Mouse (Mus musculus) spleen, postnatal 10 days (tissue): Measurements from ENCODE around the gene Gm20388.
A peak's percentile ranks its signal among the peaks of the same experiment; 100 is the strongest.

Experiments
- DNase-seq, 2 experiments: peaks; one replicate each; pipeline ENCODE4 v3.0.0; 2021 to 2022; ENCODE audit warnings: low spot score in 2 of 2

Gene Gm20388

DNA sequence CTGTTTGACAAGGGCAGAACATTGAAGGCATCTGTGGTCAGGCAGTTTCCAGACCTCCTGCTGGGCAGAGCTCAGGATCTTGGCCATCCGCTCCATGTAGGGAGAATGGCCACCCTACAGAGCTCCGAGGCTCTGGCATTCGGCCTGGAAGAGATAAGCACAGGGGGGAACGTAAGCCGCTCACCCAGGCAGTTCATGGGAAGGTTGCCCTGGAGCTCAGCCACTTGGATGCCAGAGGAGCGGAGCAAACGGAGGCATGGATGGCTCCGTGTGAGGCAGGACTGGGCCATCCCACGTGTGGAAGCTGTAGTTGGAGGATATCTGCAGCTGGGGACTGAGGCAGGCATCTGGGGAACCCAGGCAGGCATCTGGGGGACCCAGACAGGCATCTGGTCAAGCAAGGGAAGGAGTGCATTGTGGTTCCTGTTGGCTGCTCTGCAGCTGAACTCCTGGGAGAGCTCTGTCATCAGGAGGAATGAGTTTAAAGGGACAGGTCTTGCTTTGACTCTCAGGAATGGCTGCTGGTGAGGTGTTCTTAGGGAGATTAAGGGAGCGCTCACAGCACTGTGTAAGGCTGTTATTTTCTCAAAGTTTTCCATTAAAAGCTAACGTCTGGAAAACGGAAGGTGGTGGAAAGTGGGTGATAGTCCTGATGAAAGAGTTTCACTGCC lies 4406.0 kb downstream of the Gm20388 start:
- DNase-seq: no peak

DNA sequence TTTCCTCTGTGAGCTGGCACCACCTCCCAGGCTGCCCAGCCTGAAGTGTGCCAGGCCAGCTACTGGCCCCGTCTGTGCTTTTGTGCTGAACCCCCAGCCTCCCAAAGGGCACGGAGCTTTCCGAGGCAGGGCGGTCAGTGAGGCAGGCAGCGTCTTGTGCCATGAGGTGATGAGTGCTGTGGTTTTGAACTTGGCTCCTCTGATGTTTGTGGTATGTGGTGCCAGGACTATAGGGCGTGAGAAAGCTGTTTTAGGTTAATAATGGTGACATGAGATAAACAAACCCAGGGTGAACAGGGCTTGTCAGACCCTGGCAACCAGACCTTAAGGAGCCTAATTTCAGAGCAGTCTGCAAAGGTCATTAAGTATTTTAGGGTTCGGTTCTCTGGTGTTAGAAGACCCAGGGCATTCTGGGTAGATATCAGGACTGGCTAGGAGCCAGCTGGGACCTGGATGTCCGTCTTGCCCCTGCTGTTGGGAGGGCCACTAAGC lies 4406.6 kb downstream of the Gm20388 start:
- DNase-seq: no peak

GRCm38 (mm10) chr8:124317821-124318220 lies 4407.2 kb downstream of the Gm20388 start:
- DNase-seq: no peak

GRCm38 (mm10) chr8:124318612-124319315 lies 4408.1 kb downstream of the Gm20388 start:
- DNase-seq: no peak

GRCm38 (mm10) chr8:124319316-124319652 lies 4408.6 kb downstream of the Gm20388 start:
- DNase-seq: no peak

DNA sequence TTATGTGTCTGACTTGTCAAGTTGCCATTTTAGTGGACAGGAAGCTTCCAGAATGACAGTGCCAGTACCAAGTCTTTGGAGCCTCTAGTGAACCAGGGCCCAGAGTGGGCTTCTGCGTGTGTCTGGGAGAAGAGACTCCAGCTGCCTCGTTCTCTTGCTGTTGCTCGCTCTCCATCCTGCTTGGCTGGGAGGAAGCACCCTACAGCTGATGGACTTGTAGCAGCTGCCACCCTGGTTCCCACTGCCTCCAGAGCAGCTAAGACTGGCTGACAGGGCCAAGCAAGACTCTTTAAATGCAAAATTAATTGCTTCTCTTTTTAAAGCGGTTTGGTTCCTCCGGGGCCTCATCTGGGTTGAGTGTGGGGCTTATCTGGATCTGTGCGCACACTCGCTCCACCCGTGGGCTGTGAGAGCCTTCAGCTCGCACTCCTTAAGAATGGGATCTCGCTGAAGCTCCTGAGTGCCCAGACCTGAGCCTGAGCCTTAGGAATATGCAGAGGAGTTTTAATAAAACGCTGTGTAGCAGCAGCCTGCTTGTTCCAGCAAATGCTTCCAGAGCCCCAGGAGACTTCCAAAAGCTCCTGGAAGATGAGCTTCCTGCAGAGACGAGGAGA lies 4410.7 kb downstream of the Gm20388 start:
- DNase-seq: no peak

GRCm38 (mm10) chr8:124323356-124323755 lies 4412.7 kb downstream of the Gm20388 start:
- no peak for DNase-seq

DNA sequence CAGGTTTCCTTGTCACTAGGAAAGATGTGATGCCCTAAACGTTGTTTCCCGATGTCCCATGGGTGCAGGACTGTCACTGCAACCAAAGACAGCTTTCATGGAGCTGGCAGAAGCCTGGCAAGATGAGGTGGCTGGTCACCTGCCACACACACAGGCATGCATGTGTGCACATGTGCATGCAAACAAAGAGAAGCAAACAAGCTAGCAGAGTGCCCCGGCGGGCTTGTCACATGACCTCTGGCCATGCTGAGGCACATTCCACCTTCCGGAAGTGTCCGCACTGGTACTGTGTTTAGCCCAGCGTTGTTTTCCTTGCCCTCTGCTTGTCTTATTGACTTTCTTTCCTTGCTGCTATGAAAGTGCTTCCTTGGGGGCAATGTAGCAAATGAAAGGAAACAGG lies 4417.6 kb downstream of the Gm20388 start:
- DNase-seq: no peak

DNA sequence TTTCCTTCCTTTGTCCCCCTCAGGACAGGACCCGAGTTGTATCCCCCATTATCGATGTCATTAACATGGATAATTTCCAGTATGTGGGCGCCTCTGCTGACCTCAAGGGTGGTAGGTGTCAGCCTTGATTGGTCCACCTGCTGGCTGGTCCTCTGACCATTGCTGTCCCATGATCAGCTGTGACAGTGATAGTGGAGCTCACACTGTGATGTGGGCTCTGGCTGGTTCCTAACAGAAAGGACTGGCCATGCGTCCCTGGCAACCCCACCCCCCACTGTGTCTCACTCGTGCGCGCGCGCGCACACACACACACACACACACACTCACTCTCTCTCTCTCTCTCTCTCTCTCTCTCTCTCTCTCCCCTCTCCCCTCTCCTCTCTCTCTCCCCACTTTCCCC lies 4419.0 kb downstream of the Gm20388 start:
- no peak for DNase-seq

- no peak for DNase-seq
Observed at GRCm38 (mm10) chr8:124330433-124330832, 4419.8 kb downstream of the Gm20388 start.

GRCm38 (mm10) chr8:124331094-124331493 lies 4420.5 kb downstream of the Gm20388 start:
- DNase-seq: no peak

DNA sequence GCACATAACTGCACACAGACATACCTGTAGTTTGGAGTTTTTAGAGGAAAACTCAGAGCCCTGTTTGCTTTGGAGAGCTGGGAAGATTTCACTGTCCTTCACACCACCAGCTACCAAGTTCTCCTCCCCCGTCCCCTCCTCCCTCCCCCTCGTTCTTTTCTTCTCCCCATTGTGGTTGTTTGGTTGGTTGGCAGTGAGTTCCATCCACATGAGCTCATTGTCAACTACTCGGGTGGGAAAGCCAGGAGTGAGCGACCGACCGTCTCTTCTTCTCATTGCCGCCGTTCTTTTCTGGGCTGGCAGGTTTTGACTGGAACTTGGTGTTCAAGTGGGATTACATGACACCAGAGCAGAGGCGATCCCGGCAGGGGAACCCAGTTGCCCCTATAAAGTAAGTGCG lies 4421.1 kb downstream of the Gm20388 start:
- DNase-seq: no peak

DNA sequence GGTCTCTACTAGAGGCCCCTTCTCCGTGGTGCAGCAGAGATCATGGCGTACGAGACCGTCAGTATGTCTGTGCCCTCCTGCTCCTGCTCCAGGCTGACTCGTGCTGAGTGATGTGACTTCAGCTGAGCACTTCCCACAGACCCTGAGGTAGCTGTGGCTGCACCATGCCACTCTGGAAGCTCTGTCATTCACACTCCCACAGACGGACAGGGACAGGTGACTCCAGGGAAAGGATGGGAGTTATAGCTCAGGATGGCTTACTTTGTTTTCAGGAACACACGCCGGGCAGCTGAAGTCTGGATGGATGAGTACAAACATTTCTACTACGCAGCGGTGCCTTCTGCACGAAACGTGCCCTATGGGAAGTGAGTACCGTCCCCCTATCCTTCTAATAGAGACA lies 4425.7 kb downstream of the Gm20388 start:
- DNase-seq: no peak

DNA sequence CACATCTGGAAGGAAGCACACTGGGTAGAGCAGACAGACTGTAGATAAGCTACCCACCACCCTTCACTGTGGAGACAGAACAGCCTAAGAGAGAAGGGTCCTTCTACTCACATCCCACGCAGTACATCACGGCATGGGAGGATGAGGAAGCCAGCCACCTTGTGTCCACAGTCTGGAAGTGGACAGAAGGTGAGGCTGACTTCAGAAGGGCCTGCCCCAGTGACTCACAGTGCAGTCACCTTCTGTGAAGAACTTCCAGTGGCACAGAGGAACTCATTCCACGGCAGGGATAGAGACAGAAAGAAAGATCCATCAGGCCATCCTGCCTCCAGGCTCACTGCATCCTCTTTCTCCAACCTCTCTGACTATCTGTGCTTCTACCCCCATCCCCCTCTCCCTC lies 4429.1 kb downstream of the Gm20388 start:
- no peak for DNase-seq

DNA sequence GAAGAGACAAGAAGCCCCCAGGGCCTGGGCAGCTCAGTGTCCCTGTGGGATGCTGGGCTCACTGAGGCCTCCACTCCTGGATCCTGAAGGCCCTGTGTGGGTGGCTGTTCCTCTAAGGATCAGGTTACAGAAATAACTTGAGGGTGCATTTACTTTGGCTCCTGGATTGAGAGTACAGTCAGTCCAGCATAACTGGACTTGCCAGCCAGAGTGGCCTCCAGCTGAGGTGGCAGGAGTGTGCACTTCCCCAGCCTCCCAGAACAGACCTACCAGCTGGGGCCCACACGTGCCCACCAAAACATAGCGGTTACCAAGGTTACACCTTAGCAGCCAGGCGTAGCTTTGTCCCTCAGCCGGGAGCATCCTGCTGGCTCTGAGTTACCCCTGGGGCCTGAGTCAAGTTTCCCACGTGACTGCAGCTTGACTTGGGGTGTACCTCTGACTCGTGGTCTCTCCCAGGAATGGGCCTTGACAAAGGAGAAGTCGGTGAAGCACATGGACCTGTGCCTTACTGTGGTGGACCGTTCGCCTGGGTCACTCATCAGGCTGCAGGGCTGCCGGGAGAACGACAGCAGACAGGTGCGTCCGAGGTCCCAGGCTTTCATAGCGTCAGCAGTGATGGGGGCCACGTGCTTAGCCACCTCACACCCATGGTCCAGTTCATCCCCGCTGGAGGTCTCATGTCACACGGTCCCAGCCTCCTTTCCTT lies 4429.9 kb downstream of the Gm20388 start:
- DNase-seq: no peak

DNA sequence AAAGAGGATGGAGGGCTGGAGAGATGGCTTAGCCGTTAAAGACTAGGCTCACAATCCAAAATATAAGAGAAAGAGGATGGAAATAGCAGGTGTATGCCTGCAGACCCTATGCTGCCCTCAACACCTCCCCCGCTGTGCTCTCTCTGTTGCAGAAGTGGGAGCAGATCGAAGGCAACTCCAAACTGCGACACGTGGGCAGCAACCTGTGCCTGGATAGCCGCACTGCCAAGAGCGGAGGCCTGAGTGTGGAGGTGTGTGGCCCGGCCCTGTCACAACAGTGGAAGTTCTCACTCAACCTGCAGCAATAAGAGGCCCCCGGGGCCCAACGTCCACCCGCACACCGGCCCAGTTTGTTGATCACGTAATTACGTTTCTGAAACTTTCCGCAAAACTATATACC lies 4432.5 kb downstream of the Gm20388 start:
- no peak for DNase-seq

GRCm38 (mm10) chr8:124343991-124344390 lies 4433.4 kb downstream of the Gm20388 start:
- no peak for DNase-seq

DNA sequence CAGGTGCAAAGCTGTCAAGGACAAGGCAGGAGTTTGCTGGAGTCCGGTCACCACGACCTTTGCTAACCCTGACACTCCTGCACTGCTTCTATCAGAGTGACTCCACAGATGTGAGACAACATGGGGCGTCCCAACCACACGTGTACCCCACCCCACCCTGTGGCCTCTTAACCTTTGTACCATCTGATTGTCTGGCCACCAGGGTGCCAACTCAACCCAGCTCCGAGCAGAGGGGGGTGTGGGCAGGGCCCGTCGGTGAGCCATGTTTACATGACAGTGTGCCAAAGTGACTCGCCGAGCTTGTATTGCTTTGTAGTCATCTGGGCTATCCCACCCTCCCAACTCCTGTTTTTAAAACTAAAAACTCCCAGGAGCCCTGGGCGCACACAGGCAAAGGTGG lies 4434.5 kb downstream of the Gm20388 start:
- no peak for DNase-seq

DNA sequence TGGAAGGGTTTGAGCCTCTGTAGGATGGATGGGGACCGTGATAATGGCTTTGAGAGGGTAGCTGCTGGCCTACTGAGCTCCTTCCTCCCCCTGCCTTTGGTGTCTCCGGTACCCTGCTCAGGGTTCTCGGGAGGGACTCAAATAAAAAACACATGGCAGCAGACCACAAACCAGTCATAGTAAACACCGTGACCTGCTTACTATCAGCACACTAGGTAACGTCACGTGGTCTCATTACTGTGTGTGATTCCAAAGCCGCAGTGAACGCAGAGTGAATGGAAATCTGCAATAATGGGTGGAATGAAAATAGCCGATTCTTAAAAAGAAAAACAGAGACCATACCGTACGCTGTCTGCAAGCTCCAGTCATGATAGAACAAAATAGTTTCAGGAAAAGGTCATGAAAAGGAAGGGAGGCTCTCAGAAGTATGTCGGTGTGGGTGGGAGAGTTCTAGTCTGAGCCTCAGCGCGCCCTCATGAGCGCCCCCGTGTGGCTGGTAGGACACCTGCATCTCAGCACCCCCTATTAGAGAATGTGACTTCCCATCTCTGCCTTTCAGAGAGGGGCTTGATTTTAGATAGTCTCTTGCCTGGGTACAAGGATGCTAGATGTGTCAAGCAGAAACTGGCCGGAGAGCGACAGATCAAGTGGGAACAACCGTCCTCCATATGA lies 4436.3 kb downstream of the Gm20388 start:
- DNase-seq: peak; percentile 34 to 77

GRCm38 (mm10) chr8:124348087-124348486 lies 4437.4 kb downstream of the Gm20388 start:
- no peak for DNase-seq

DNA sequence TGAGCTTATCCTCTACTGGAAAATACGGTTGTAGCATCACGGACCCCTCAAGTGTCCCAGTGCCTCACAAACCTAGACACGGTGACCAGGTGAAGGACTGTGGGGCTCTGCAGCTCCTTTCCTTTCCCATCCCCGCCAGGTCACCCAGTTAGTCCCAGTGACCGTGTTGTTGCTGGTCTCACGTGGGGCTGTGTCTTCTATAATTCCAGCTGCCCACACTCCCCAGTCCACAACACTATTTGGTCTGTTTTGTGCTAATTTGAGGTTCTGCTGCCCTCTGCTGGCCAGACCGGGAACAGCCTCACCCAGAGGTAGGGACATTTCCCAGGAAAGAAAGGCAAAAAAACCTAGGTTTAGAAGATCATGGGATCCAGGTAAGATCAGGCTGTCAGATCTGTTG lies 4439.0 kb downstream of the Gm20388 start:
- DNase-seq: peak; percentile 75 to 84

- DNase-seq: no peak
Observed at GRCm38 (mm10) chr8:124351636-124352035, 4441.0 kb downstream of the Gm20388 start.
